ENCODE assay signal across 24 mouse cellular contexts in the genomic region with DNA sequence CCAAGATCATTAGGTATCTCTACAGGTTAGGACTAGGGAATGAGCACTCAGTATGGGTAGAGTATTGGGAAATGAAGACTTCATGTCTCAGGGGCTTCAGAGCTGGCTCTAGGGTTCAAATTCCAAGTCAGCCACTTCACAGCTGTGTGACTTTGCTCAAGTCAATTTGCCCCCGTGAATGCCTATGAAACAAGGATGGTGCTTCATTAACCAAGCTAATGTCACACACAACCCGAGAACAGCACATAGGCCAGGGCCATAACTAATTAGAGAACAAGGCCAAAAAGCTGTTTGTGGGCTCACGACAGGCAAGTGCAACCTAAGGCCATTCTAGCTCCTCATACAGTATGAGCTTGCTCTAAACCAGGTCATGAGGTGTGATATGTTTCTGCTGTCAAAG. TPM values are rescaled to one million over a fixed set of nuclear protein-coding genes. Genes with fewer than 3 reads are reported as not detected.
DNase-seq lines count a peak whose midpoint lies in the region; ATAC-seq lines count a peak whose summit lies in the region.
"Had no signal": no experiment of that assay in that cellular context is flagged by ENCODE, and none has a peak within 500 bp of the region (broad histone marks: within the 10 kb centered on the region; RNA-seq: fewer than 3 reads in every experiment).

No protein-coding gene starts in this region.

- peak overlapping the region; percentile 82 for H3K4me3 ChIP-seq in erythroblast, embryonic 14.5 days (replicated peaks)
- H3K4me3 ChIP-seq in heart, embryonic 14.5 days (ENCODE audit: control insufficient read depth in 1 of 2, insufficient read depth in 1 of 2, low read depth in 1 of 2, low read length in 2 of 2): no peak overlapping the region
- peak overlapping the region; percentile 99 for H3K4me3 ChIP-seq in megakaryocyte, embryonic 14.5 days (replicated peaks)
- peak overlapping the region; percentile 87 for H3K4me3 ChIP-seq in liver, embryonic 16.5 days (ENCODE audit: low read depth, low read length)
- H3K4me3 ChIP-seq: embryonic facial prominence, embryonic 15.5 days; limb, embryonic 12.5 days; stomach, embryonic 15.5 days had no signal

- no peak overlapping the region for H3K27ac ChIP-seq in heart, embryonic 14.5 days (replicated peaks in 1 of 2; ENCODE audit: control insufficient read depth in 1 of 2, insufficient read depth in 1 of 2, low read depth in 2 of 2, low read length in 2 of 2)
- H3K27ac ChIP-seq in liver, embryonic 16.5 days (ENCODE audit: low read length): peak overlapping the region; percentile 81
- H3K27ac ChIP-seq: embryonic facial prominence, embryonic 15.5 days; forebrain, embryonic 10.5 days; hindbrain, embryonic 10.5 days; limb, embryonic 12.5 days; stomach, embryonic 15.5 days had no signal

- DNase-seq in heart, adult 18-20 months: no peak
- DNase-seq in layer of hippocampus, adult 11-12 months (ENCODE audit: low spot score): no peak
- DNase-seq: adrenal gland, postnatal 14 days; cerebellum, adult 9-11 months; lung, embryonic 14.5 days; lung, postnatal 36 days; thymus, postnatal 4 days had no signal

- no peaks in the 10 kb centered on the region for H3K9me3 ChIP-seq in erythroblast, embryonic 14.5 days (ENCODE audit: control insufficient read depth, low read length)
- no peaks in the 10 kb centered on the region for H3K9me3 ChIP-seq in heart, embryonic 14.5 days (ENCODE audit: control insufficient read depth, low read length)
- H3K9me3 ChIP-seq in megakaryocyte, embryonic 14.5 days: no peaks in the 10 kb centered on the region
- no peaks in the 10 kb centered on the region for H3K9me3 ChIP-seq in liver, embryonic 16.5 days (replicated peaks; ENCODE audit: control insufficient read depth, low read length)
- H3K9me3 ChIP-seq: embryonic facial prominence, embryonic 15.5 days; forebrain, embryonic 10.5 days; hindbrain, embryonic 10.5 days; limb, embryonic 12.5 days; midbrain, embryonic 10.5 days; stomach, embryonic 15.5 days had no signal

- H3K9ac ChIP-seq in heart, embryonic 14.5 days (ENCODE audit: low read length): no peak overlapping the region
- H3K9ac ChIP-seq in liver, embryonic 16.5 days (ENCODE audit: low read depth, low read length): peak overlapping the region; percentile 96
- H3K9ac ChIP-seq: embryonic facial prominence, embryonic 15.5 days; limb, embryonic 12.5 days; lung, embryonic 14.5 days; stomach, embryonic 15.5 days had no signal

- no peak for ATAC-seq in erythroblast, adult 5-6 weeks (replicated peaks; ENCODE audit: low FRiP score, poor library complexity, severe bottlenecking)
- no peak for ATAC-seq in heart, embryonic 14.5 days (ENCODE audit: insufficient number of reproducible peaks, insufficient read depth, low FRiP score, low read depth)
- no peak for ATAC-seq in megakaryocyte, adult 5-6 weeks (ENCODE audit: poor library complexity, severe bottlenecking)
- no peak for ATAC-seq in liver, embryonic 16.5 days (ENCODE audit: low read depth)
- ATAC-seq: forebrain, embryonic 16.5 days; hindbrain, embryonic 16.5 days; intestine, embryonic 16.5 days had no signal

- peaks cover 77% of the 10 kb centered on the region for H3K36me3 ChIP-seq in erythroblast, embryonic 14.5 days (ENCODE audit: control insufficient read depth)
- H3K36me3 ChIP-seq in heart, embryonic 14.5 days (ENCODE audit: control insufficient read depth, insufficient read depth, low read length): peaks cover 5% of the 10 kb centered on the region; the same call in 1 of the 2 replicates
- H3K36me3 ChIP-seq in megakaryocyte, embryonic 14.5 days (replicated peaks; ENCODE audit: low read length): peaks cover 64% of the 10 kb centered on the region
- peaks cover 37% of the 10 kb centered on the region for H3K36me3 ChIP-seq in liver, embryonic 16.5 days (ENCODE audit: control insufficient read depth, insufficient read depth)
- H3K36me3 ChIP-seq: embryonic facial prominence, embryonic 15.5 days; forebrain, embryonic 10.5 days; hindbrain, embryonic 10.5 days; limb, embryonic 12.5 days; midbrain, embryonic 10.5 days; stomach, embryonic 15.5 days had no signal

- H3K4me1 ChIP-seq in erythroblast, embryonic 14.5 days (ENCODE audit: control insufficient read depth): peaks cover 83% of the 10 kb centered on the region
- peaks cover 19 to 41% of the 10 kb centered on the region in 2 experiments for H3K4me1 ChIP-seq in heart, embryonic 14.5 days (ENCODE audit: control insufficient read depth in 2 of 2, insufficient read depth in 2 of 2, low read length in 2 of 2)
- H3K4me1 ChIP-seq in megakaryocyte, embryonic 14.5 days: peaks cover 82% of the 10 kb centered on the region
- peaks cover 76% of the 10 kb centered on the region for H3K4me1 ChIP-seq in liver, embryonic 16.5 days (ENCODE audit: control insufficient read depth, low read depth, low read length)

- WGBS in heart, embryonic 14.5 days: 85% methylated on average over 3 of the region's 3 CpGs
- WGBS in liver, embryonic 16.5 days (ENCODE audit: insufficient replicate concordance): 79% methylated on average over 3 of the region's 3 CpGs

- no peaks in the 10 kb centered on the region for H3K27me3 ChIP-seq in erythroblast, embryonic 14.5 days (ENCODE audit: control insufficient read depth)
- H3K27me3 ChIP-seq in heart, embryonic 14.5 days (ENCODE audit: control insufficient read depth, insufficient read depth, low read length): no peaks in the 10 kb centered on the region
- H3K27me3 ChIP-seq in megakaryocyte, embryonic 14.5 days (replicated peaks): no peaks in the 10 kb centered on the region
- no peaks in the 10 kb centered on the region for H3K27me3 ChIP-seq in liver, embryonic 16.5 days (ENCODE audit: control insufficient read depth, insufficient read depth, low read depth, low read length)
- H3K27me3 ChIP-seq: stomach, embryonic 15.5 days had no signal

- H3K4me2 ChIP-seq in heart, embryonic 14.5 days (ENCODE audit: low read length): 0 out of 2 replicates have a peak overlapping the region, but pooled peaks have one; percentile 90
- H3K4me2 ChIP-seq in liver, embryonic 16.5 days (ENCODE audit: low read depth, low read length): peak overlapping the region; percentile 78
- H3K4me2 ChIP-seq: embryonic facial prominence, embryonic 15.5 days; limb, embryonic 12.5 days had no signal

RNA-seq across cellular contexts. Expression of a gene that starts 2.3 kb away (rescaled TPM):
- polyA plus RNA-seq in erythroblast, embryonic 14.5 days (2012): 0.05 and 0.06 TPM in 2 replicates
- total RNA-seq in erythroblast, adult 5-6 weeks (2015; ENCODE audit: low replicate concordance): 2.7 TPM in 1 of 2 replicates, not detected in the other
- total RNA-seq in erythroblast, adult 5-6 weeks (2017; ENCODE audit: low replicate concordance): 3.7 and 3.9 TPM in 2 replicates
- 0.20 TPM in 2 replicates for polyA plus RNA-seq in heart, embryonic 14.5 days (2014; fragmentation: Nextera tagmentation; extraction: Ambion mirVana)
- under 1 TPM in 1 of 2 experiments, not detected in 1; 0.13 TPM for total RNA-seq in heart, adult 18-20 months (2021)
- 0.23 TPM in 1 of 2 replicates, not detected in the other for polyA plus RNA-seq in megakaryocyte, embryonic 14.5 days (2012; ENCODE audit: insufficient read depth, low replicate concordance)
- total RNA-seq in megakaryocyte, adult 5-6 weeks (2015): 0.16 TPM in 1 of 2 replicates, not detected in the other
- 0.33 and 0.37 TPM in 2 replicates for total RNA-seq in megakaryocyte, adult 5-6 weeks (2017)
- polyA plus RNA-seq in liver, embryonic 16.5 days (2015; fragmentation: Nextera tagmentation; extraction: Ambion mirVana): 0.33 and 0.46 TPM in 2 replicates
- total RNA-seq: left cerebral cortex, postnatal 14 days had no signal
- polyA plus RNA-seq: brain, embryonic 14.5 days; forebrain, embryonic 10.5 days; forebrain, embryonic 16.5 days; hindbrain, embryonic 16.5 days; intestine, embryonic 16.5 days; midbrain, embryonic 10.5 days had no signal

RNA-seq across cellular contexts. Expression of a gene that starts 3.0 kb away (rescaled TPM):
- 120 and 121 TPM in 2 replicates for polyA plus RNA-seq in erythroblast, embryonic 14.5 days (2012)
- 1,733 and 1,940 TPM in 2 replicates for total RNA-seq in erythroblast, adult 5-6 weeks (2015; ENCODE audit: low replicate concordance)
- total RNA-seq in erythroblast, adult 5-6 weeks (2017; ENCODE audit: low replicate concordance): 3,282 and 3,570 TPM in 2 replicates
- 45.7 and 59.0 TPM in 2 replicates for polyA plus RNA-seq in heart, embryonic 14.5 days (2014; fragmentation: Nextera tagmentation; extraction: Ambion mirVana)
- 100 to 1,000 TPM; 110 to 142 TPM for total RNA-seq in heart, adult 18-20 months (2021)
- polyA plus RNA-seq in megakaryocyte, embryonic 14.5 days (2012; ENCODE audit: insufficient read depth, low replicate concordance): 90.5 and 122 TPM in 2 replicates
- total RNA-seq in megakaryocyte, adult 5-6 weeks (2015): 42.5 and 51.8 TPM in 2 replicates
- total RNA-seq in megakaryocyte, adult 5-6 weeks (2017): 61.1 and 62.3 TPM in 2 replicates
- polyA plus RNA-seq in liver, embryonic 16.5 days (2015; fragmentation: Nextera tagmentation; extraction: Ambion mirVana): 196 and 232 TPM in 2 replicates

Comparison
In these comparisons a context has a peak if more than half of its experiments do, and no peak if none do; other contexts are left out.
1. H3K4me3 ChIP-seq: peak in erythroblast, embryonic 14.5 days (single experiment), megakaryocyte, embryonic 14.5 days (single experiment) and liver, embryonic 16.5 days (single experiment); none in heart, embryonic 14.5 days (0 of 2).